Mouse (Mus musculus) lung, postnatal 0 days (tissue): ENCODE measurements around the gene Klhl7. TPM values are rescaled to one million over a fixed set of nuclear protein-coding genes. Genes with fewer than 3 reads are reported as not detected.

Experiments used
- ATAC-seq: fragments of 200-750 bp; cut with Nextera tagmentation; 2 replicates; pipeline ENCODE4 v1.8.0; 2017; ENCODE audit warnings: moderate library complexity
- DNase-seq: peaks from one replicate; pipeline ENCODE4 v3.0.0-alpha.2; 2016; ENCODE audit warnings: low spot score
- H3K27ac ChIP-seq: fragments of 300-500 bp; sonication (generic); 2 replicates; pipeline ENCODE4 v1.5.1; 2014; ENCODE audit warnings: antibody characterized with exemption, mild to moderate bottlenecking, low read length, mixed read lengths
- H3K27me3 ChIP-seq: fragments of 300-500 bp; sonication (generic); replicated peaks from 2 replicates; pipeline ENCODE4 v1.6.1; 2014; ENCODE audit warnings: low read length, mixed read lengths; ENCODE audit not compliant: insufficient read depth
- H3K36me3 ChIP-seq: fragments of 300-500 bp; sonication (generic); 2 replicates; pipeline ENCODE4 v1.6.1; 2014; ENCODE audit warnings: low read length, mixed read lengths; ENCODE audit not compliant: insufficient read depth
- H3K4me1 ChIP-seq: fragments of 300-500 bp; sonication (generic); 2 replicates; pipeline ENCODE4 v1.6.1; 2014; ENCODE audit warnings: antibody characterized with exemption, low read depth, low read length, mixed read lengths; ENCODE audit not compliant: insufficient read depth
- H3K4me2 ChIP-seq: fragments of 300-500 bp; sonication (generic); replicated peaks from 2 replicates; pipeline ENCODE4 v1.6.1; 2014; ENCODE audit warnings: low read depth, mild to moderate bottlenecking, low read length, moderate library complexity, mixed read lengths
- H3K4me3 ChIP-seq: fragments of 300-500 bp; sonication (generic); 2 replicates; pipeline ENCODE4 v1.5.1; 2014; ENCODE audit warnings: low read depth, low read length
- H3K9ac ChIP-seq: fragments of 300-500 bp; sonication (generic); replicated peaks from 2 replicates; pipeline ENCODE4 v1.6.1; 2014; ENCODE audit warnings: low read depth, mild to moderate bottlenecking
- H3K9me3 ChIP-seq: fragments of 300-500 bp; sonication (generic); 2 replicates; pipeline ENCODE4 v1.6.1; 2016; ENCODE audit warnings: low read length, mixed read lengths
- CTCF ChIP-seq: IDR thresholded peaks from 2 replicates; pipeline ENCODE4 v1.5.1; 2016; ENCODE audit warnings: antibody characterized with exemption, mild to moderate bottlenecking
- EP300 ChIP-seq: IDR thresholded peaks from 2 replicates; pipeline ENCODE4 v1.6.1; 2016; ENCODE audit warnings: antibody characterized with exemption, mild to moderate bottlenecking, control low read depth
- WGBS: fragments of 180-500 bp; shearing (Covaris S2); extraction: QIAGEN DNeasy Blood & Tissue Kit; methylation state at CpG from one replicate; pipeline ENCODE4 v1.1.7; 2014; 5-methylcytosine and 5-hydroxymethylcytosine counted together
- polyA plus RNA-seq: library from polyadenylated mRNA; unstranded; fragments of >200 nt; fragmentation: Nextera tagmentation; extraction: Ambion mirVana; gene quantifications from 2 replicates; pipeline ENCODE4 v1.2.1, GENCODE M21; 2015

Gene Klhl7
- polyA plus RNA-seq, 1 experiment from 2014 or later, result 22.6 TPM

DNA sequence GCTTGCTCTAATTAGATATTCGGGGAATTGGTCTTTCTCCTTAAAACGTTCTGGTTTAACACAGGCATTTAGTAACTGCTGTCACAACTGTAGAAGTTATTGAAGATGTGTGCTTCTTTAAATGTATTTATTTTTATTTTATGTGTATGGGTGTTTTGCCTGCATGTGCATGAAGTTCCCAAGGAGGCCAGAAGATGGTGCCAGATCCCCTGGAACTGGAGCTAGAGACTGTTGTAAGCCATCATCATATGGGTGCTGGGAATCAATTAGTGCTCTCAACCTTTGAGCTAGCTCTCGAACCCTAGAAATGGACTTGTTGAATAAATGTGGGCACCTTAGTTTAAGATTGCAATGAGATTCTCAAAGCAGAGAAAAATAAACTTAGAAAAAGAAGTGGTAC, 42.8 kb upstream of the Klhl7 start:
- Histone ChIP-seq H3K4me2 (no peak overlapping the region), H3K4me3 (no peak overlapping the region), H3K9ac (no peak overlapping the region), H3K9me3 (no peaks in the 10 kb centered on the region), H3K27ac (no peak overlapping the region), H3K36me3 (no peaks in the 10 kb centered on the region), H3K27me3 (no peaks in the 10 kb centered on the region), H3K4me1 (no peaks in the 10 kb centered on the region)
- TF ChIP-seq CTCF (peak; percentile 49), EP300 (no peak)
- 68% methylated on average over 3 of the region's 3 CpGs for WGBS
- no peak for ATAC-seq
- no peak for DNase-seq

DNA sequence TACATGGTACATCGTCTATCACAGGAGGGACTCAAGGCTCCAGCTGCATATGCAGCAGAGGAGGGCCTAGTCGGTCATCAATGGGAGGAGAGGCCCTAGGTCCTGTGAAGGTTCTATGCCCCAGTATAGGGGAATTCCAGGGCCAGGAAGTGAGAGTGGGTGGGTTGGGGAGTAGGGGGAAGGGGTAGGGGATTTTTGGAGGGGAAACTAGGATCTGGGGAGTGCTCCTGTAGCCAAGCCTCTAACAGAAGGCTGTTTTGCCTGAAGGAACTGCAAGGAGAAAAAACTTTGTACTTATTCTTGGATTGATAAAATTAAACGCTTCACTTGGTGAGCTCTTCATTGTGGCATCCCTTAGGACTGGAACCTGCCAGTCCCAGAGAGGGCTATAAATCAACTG, 39.5 kb upstream of the Klhl7 start:
- WGBS, result 65% methylated on average over 3 of the region's 3 CpGs

DNA sequence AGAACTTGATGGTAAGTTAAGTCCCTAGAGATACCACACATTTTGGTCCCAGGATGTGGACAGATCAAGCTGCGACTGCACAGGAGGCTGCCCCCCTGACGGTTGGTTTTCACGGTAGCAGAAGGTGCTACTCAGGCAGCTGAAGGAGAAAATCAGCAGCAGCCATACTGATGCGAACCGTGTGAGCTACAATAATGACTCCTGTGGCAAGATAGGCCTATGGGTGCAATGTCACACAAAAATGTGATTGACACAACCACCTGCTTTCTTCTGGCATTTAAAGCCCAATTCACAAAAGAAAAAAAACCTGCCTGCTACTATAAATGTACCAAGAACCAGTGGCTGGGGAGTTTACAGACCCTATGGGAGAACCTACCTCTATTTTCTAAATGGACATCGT, 37.4 kb upstream of the Klhl7 start:
- Histone ChIP-seq H3K27me3 (no peaks in the 10 kb centered on the region), H3K36me3 (no peaks in the 10 kb centered on the region), H3K9me3 (no peaks in the 10 kb centered on the region), H3K4me1 (no peaks in the 10 kb centered on the region), H3K9ac (no peak overlapping the region), H3K4me3 (no peak overlapping the region), H3K4me2 (no peak overlapping the region), H3K27ac (no peak overlapping the region)
- TF ChIP-seq CTCF (no peak), EP300 (no peak)
- ATAC-seq (no peak), DNase-seq (no peak)
- 80% methylated on average over 6 of the region's 6 CpGs for WGBS

More for the DNA sequence above, 39.5 kb upstream of the Klhl7 start:
- no peak for DNase-seq
- no peak overlapping the region for H3K4me3 ChIP-seq
- ATAC-seq, result no peak
- H3K4me1 ChIP-seq, result no peaks in the 10 kb centered on the region
- TF ChIP-seq EP300, result no peak
- no peak for TF ChIP-seq CTCF
- H3K9me3 ChIP-seq, result no peaks in the 10 kb centered on the region
- no peak overlapping the region for H3K4me2 ChIP-seq
- H3K36me3 ChIP-seq, result no peaks in the 10 kb centered on the region
- H3K9ac ChIP-seq, result no peak overlapping the region
- no peaks in the 10 kb centered on the region for H3K27me3 ChIP-seq
- H3K27ac ChIP-seq, result no peak overlapping the region

DNA sequence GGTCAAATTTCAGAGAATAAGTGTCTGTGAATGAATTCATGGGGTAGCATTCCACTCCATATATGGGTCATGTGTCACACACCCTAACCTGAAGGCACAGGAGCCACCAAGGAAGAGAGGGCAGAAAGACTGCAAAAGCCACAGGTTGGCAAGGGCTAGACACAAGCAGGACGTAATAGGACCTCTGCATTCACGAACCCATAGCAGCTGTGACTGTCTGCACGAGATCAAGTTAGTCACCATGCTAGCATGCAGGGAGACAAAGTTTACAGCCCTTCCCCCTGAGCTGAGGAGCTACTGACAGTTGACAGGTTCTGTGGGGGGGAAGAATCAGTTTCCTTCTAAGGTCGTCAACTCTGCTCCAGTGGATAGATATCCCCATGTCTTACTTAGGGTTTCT, 36.9 kb upstream of the Klhl7 start:
- H3K9ac ChIP-seq, result no peak overlapping the region
- no peaks in the 10 kb centered on the region for H3K4me1 ChIP-seq
- H3K4me3 ChIP-seq, result no peak overlapping the region
- H3K4me2 ChIP-seq, result no peak overlapping the region
- ATAC-seq, result no peak
- no peaks in the 10 kb centered on the region for H3K9me3 ChIP-seq
- WGBS, result 60% methylated on average over 4 of the region's 4 CpGs
- no peaks in the 10 kb centered on the region for H3K27me3 ChIP-seq
- H3K27ac ChIP-seq, result no peak overlapping the region
- H3K36me3 ChIP-seq, result no peaks in the 10 kb centered on the region
- no peak for DNase-seq
- TF ChIP-seq CTCF (no peak), EP300 (no peak)

DNA sequence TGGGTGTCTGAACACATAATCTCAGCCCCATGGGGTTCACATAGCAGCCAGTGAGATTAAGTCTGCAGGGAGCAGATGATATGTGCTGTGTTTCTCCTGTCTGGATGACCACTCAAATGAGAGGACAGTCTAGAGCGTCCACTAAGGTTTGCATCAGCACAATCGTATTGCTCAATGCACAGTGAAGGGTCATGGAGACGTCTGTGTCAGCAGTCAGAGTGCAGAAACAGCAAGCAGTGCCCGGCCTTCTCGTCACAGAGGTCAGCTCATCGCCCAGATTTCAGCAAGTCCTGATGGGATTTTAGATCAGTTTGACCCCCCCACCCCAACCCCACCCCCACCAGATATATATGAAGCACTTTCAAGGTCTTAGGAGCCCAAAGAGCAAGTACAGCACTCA, 31.4 kb upstream of the Klhl7 start:
- H3K9me3 ChIP-seq, result no peaks in the 10 kb centered on the region
- peak; percentile 53 for ATAC-seq
- no peak overlapping the region for H3K4me3 ChIP-seq
- no peaks in the 10 kb centered on the region for H3K36me3 ChIP-seq
- no peak overlapping the region for H3K4me2 ChIP-seq
- DNase-seq, result peak; percentile 55
- no peaks in the 10 kb centered on the region for H3K27me3 ChIP-seq
- TF ChIP-seq CTCF (no peak), EP300 (no peak)
- no peaks in the 10 kb centered on the region for H3K4me1 ChIP-seq
- H3K27ac ChIP-seq, result no peak overlapping the region
- H3K9ac ChIP-seq, result no peak overlapping the region
- WGBS, result 66% methylated on average over 6 of the region's 6 CpGs

DNA sequence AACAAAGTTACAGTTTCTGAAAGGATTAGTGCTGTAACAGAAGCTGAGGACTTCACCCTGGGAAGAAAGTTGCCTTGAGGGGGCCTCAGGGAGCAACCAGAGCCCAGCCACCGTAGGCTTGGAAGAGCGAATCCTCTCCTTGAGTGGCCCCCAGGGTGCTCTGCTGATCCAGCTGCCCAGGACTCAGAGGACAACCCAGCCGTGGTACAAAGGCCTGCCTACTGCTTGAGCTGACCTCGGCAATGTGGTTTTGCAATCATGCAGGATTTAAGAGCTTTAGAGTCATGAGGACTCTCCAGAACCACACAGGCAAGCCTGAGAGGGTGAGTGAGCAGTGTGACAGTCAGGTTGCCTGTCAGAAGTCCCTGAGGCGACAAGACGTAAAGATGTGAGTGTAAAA, 28.4 kb upstream of the Klhl7 start:
- Histone ChIP-seq H3K4me1 (no peaks in the 10 kb centered on the region), H3K27ac (peak overlapping the region; percentile 76), H3K36me3 (no peaks in the 10 kb centered on the region), H3K9ac (no peak overlapping the region), H3K9me3 (no peaks in the 10 kb centered on the region), H3K4me2 (no peak overlapping the region), H3K4me3 (no peak overlapping the region), H3K27me3 (no peaks in the 10 kb centered on the region)
- TF ChIP-seq EP300, result no peak
- TF ChIP-seq CTCF, result no peak
- DNase-seq (peak; percentile 87), ATAC-seq (peak; percentile 97)
- WGBS, result 51% methylated on average over 6 of the region's 6 CpGs
